Mouse (Mus musculus): ENCODE measurements around the gene Krtap21-1. TPM values are rescaled to one million over a fixed set of nuclear protein-coding genes. Genes with fewer than 3 reads are reported as not detected.

Gene Krtap21-1
- not detected in 2 replicates for polyA plus RNA-seq (2014; fragmentation: Nextera tagmentation; extraction: Ambion mirVana)

GRCm38 (mm10) chr16:89403768-89404167 lies at the start of gene Krtap21-1:
TSS of gene Krtap21-1 (minus strand) at chr16:89403868.
- Histone ChIP-seq H3K27me3 (ENCODE audit: control insufficient read depth, insufficient read depth, low read length) (no peaks in the 10 kb centered on the region), H3K4me3 (ENCODE audit: low read depth, low read length) (no peak within 1 kb of the TSS), H3K27ac (replicated peaks; ENCODE audit: low read depth, low read length) (no peak within 1 kb of the TSS), H3K36me3 (ENCODE audit: control insufficient read depth, insufficient read depth, low read length) (no peaks in the 10 kb centered on the region), H3K9ac (ENCODE audit: low read length) (no peak within 1 kb of the TSS), H3K9me3 (ENCODE audit: control insufficient read depth, low read length) (no peaks in the 10 kb centered on the region), H3K4me2 (ENCODE audit: low read depth, severe bottlenecking) (no peak within 1 kb of the TSS), H3K4me1 (ENCODE audit: control insufficient read depth, insufficient read depth, low read length) (no peaks in the 10 kb centered on the region)
- no peak for DNase-seq (ENCODE audit: low spot score)
- whole genome bisulfite sequencing: 79% methylated on average over 2 of the region's 2 CpGs
- no peak for ATAC-seq (ENCODE audit: insufficient number of reproducible peaks, low FRiP score, low TSS enrichment, low read depth)

- H3K9me3 ChIP-seq (ENCODE audit: control insufficient read depth, low read length): no peaks in the 10 kb centered on the region
- H3K27ac ChIP-seq (replicated peaks; ENCODE audit: low read depth, low read length): no peak overlapping the region
- H3K27me3 ChIP-seq (ENCODE audit: control insufficient read depth, insufficient read depth, low read length): no peaks in the 10 kb centered on the region
- no peak overlapping the region for H3K4me2 ChIP-seq (ENCODE audit: low read depth, severe bottlenecking)
- no peaks in the 10 kb centered on the region for H3K36me3 ChIP-seq (ENCODE audit: control insufficient read depth, insufficient read depth, low read length)
- no peak overlapping the region for H3K9ac ChIP-seq (ENCODE audit: low read length)
- H3K4me1 ChIP-seq (ENCODE audit: control insufficient read depth, insufficient read depth, low read length): no peaks in the 10 kb centered on the region
- no peak overlapping the region for H3K4me3 ChIP-seq (ENCODE audit: low read depth, low read length)
- 82% methylated on average over 2 of the region's 2 CpGs for WGBS
- no peak for ATAC-seq (ENCODE audit: insufficient number of reproducible peaks, low FRiP score, low TSS enrichment, low read depth)
- no peak for DNase-seq (ENCODE audit: low spot score)
Measured at GRCm38 (mm10) chr16:89429586-89429985, 25.9 kb upstream of the Krtap21-1 start.

- DNase-seq (ENCODE audit: low spot score) (no peak), ATAC-seq (ENCODE audit: insufficient number of reproducible peaks, low FRiP score, low TSS enrichment, low read depth) (no peak)
- Histone ChIP-seq H3K9me3 (ENCODE audit: control insufficient read depth, low read length) (no peaks in the 10 kb centered on the region), H3K36me3 (ENCODE audit: control insufficient read depth, insufficient read depth, low read length) (no peaks in the 10 kb centered on the region), H3K4me1 (ENCODE audit: control insufficient read depth, insufficient read depth, low read length) (no peaks in the 10 kb centered on the region), H3K4me2 (ENCODE audit: low read depth, severe bottlenecking) (no peak overlapping the region), H3K4me3 (ENCODE audit: low read depth, low read length) (no peak overlapping the region), H3K9ac (ENCODE audit: low read length) (no peak overlapping the region), H3K27ac (replicated peaks; ENCODE audit: low read depth, low read length) (no peak overlapping the region), H3K27me3 (ENCODE audit: control insufficient read depth, insufficient read depth, low read length) (no peaks in the 10 kb centered on the region)
- 91% methylated on average over 5 of the region's 5 CpGs for WGBS
Measured at GRCm38 (mm10) chr16:89425310-89425709, 21.6 kb upstream of the Krtap21-1 start.

- Histone ChIP-seq H3K9me3 (ENCODE audit: control insufficient read depth, low read length) (no peaks in the 10 kb centered on the region), H3K4me3 (ENCODE audit: low read depth, low read length) (no peak within 1 kb of the TSS), H3K4me2 (ENCODE audit: low read depth, severe bottlenecking) (no peak within 1 kb of the TSS), H3K27ac (replicated peaks; ENCODE audit: low read depth, low read length) (no peak within 1 kb of the TSS), H3K36me3 (ENCODE audit: control insufficient read depth, insufficient read depth, low read length) (no peaks in the 10 kb centered on the region), H3K9ac (ENCODE audit: low read length) (no peak within 1 kb of the TSS), H3K27me3 (ENCODE audit: control insufficient read depth, insufficient read depth, low read length) (no peaks in the 10 kb centered on the region), H3K4me1 (ENCODE audit: control insufficient read depth, insufficient read depth, low read length) (no peaks in the 10 kb centered on the region)
- 94% methylated on average over 3 of the region's 3 CpGs for WGBS
- no peak for DNase-seq (ENCODE audit: low spot score)
- ATAC-seq (ENCODE audit: insufficient number of reproducible peaks, low FRiP score, low TSS enrichment, low read depth): no peak
Measured at GRCm38 (mm10) chr16:89420011-89420410, 16.3 kb upstream of the Krtap21-1 start, which contains the start of gene Krtap6-2. TSS of gene Krtap6-2 (minus strand) at chr16:89420111.

GRCm38 (mm10) chr16:89416311-89416710 lies 12.6 kb upstream of the Krtap21-1 start:
- Histone ChIP-seq H3K36me3 (ENCODE audit: control insufficient read depth, insufficient read depth, low read length) (no peaks in the 10 kb centered on the region), H3K27ac (replicated peaks; ENCODE audit: low read depth, low read length) (no peak overlapping the region), H3K9ac (ENCODE audit: low read length) (no peak overlapping the region), H3K4me2 (ENCODE audit: low read depth, severe bottlenecking) (no peak overlapping the region), H3K4me1 (ENCODE audit: control insufficient read depth, insufficient read depth, low read length) (no peaks in the 10 kb centered on the region), H3K9me3 (ENCODE audit: control insufficient read depth, low read length) (no peaks in the 10 kb centered on the region), H3K27me3 (ENCODE audit: control insufficient read depth, insufficient read depth, low read length) (no peaks in the 10 kb centered on the region), H3K4me3 (ENCODE audit: low read depth, low read length) (no peak overlapping the region)
- WGBS: 90% methylated on average over 3 of the region's 3 CpGs
- no peak for DNase-seq (ENCODE audit: low spot score)
- ATAC-seq (ENCODE audit: insufficient number of reproducible peaks, low FRiP score, low TSS enrichment, low read depth): no peak

- no peak for ATAC-seq (ENCODE audit: insufficient number of reproducible peaks, low FRiP score, low TSS enrichment, low read depth)
- H3K9ac ChIP-seq (ENCODE audit: low read length): no peak overlapping the region
Measured at GRCm38 (mm10) chr16:89410345-89411068, 6.8 kb upstream of the Krtap21-1 start.

GRCm38 (mm10) chr16:89372734-89373461 lies 30.8 kb downstream of the Krtap21-1 start:
- Histone ChIP-seq H3K36me3 (ENCODE audit: control insufficient read depth, insufficient read depth, low read length) (no peaks in the 10 kb centered on the region), H3K27me3 (ENCODE audit: control insufficient read depth, insufficient read depth, low read length) (no peaks in the 10 kb centered on the region), H3K9ac (ENCODE audit: low read length) (no peak overlapping the region), H3K4me1 (ENCODE audit: control insufficient read depth, insufficient read depth, low read length) (no peaks in the 10 kb centered on the region), H3K9me3 (ENCODE audit: control insufficient read depth, low read length) (no peaks in the 10 kb centered on the region), H3K4me3 (ENCODE audit: low read depth, low read length) (no peak overlapping the region), H3K4me2 (ENCODE audit: low read depth, severe bottlenecking) (no peak overlapping the region), H3K27ac (replicated peaks; ENCODE audit: low read depth, low read length) (no peak overlapping the region)
- DNase-seq (ENCODE audit: low spot score): no peak
- no peak for ATAC-seq (ENCODE audit: insufficient number of reproducible peaks, low FRiP score, low TSS enrichment, low read depth)
- WGBS: 83% methylated on average over 2 of the region's 2 CpGs

More at GRCm38 (mm10) chr16:89410345-89411068, 6.8 kb upstream of the Krtap21-1 start:
- Histone ChIP-seq H3K9me3 (ENCODE audit: control insufficient read depth, low read length) (no peaks in the 10 kb centered on the region), H3K36me3 (ENCODE audit: control insufficient read depth, insufficient read depth, low read length) (no peaks in the 10 kb centered on the region), H3K27me3 (ENCODE audit: control insufficient read depth, insufficient read depth, low read length) (no peaks in the 10 kb centered on the region), H3K4me2 (ENCODE audit: low read depth, severe bottlenecking) (no peak overlapping the region), H3K4me1 (ENCODE audit: control insufficient read depth, insufficient read depth, low read length) (no peaks in the 10 kb centered on the region), H3K4me3 (ENCODE audit: low read depth, low read length) (no peak overlapping the region), H3K27ac (replicated peaks; ENCODE audit: low read depth, low read length) (no peak overlapping the region)
- WGBS: 82% methylated on average over 5 of the region's 5 CpGs
- DNase-seq (ENCODE audit: low spot score): no peak

All from limb, embryonic 11.5 days (tissue).